Mouse (Mus musculus) neural tube, embryonic 10.5 days (tissue): ENCODE measurements around the gene Cdh24.
"Not testable (repeated sequence)": the region's sequence is repeated elsewhere in the genome, so short reads cannot be mapped to it uniquely, and the experiment has no call there.

ENCODE experiments used
- DNase-seq: peaks from one replicate; pipeline ENCODE4 v3.0.0-alpha.2; 2017; ENCODE audit warnings: low spot score; ENCODE audit errors: extremely low spot score

Gene Cdh24

DNA sequence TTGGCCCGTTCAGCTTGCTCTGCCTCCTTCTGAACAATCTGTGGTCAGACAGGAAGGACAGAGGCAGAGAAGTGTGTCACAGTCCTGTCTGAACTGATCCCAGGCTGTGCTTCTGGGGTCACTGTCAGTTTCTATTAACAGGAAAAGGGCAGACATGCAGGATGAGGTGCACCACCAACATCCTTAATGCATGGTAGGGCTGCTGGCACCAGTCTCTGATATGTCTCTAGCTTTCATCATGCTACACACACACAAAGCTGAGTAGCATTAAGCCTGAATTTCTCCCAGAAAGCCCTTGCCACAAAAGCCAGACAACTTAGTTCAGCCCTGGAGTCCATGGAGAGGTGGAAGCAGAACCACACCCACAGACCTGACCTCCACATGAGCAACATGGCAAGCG lies 1.8 kb upstream of the Cdh24 start:
- DNase-seq, result no peak

DNA sequence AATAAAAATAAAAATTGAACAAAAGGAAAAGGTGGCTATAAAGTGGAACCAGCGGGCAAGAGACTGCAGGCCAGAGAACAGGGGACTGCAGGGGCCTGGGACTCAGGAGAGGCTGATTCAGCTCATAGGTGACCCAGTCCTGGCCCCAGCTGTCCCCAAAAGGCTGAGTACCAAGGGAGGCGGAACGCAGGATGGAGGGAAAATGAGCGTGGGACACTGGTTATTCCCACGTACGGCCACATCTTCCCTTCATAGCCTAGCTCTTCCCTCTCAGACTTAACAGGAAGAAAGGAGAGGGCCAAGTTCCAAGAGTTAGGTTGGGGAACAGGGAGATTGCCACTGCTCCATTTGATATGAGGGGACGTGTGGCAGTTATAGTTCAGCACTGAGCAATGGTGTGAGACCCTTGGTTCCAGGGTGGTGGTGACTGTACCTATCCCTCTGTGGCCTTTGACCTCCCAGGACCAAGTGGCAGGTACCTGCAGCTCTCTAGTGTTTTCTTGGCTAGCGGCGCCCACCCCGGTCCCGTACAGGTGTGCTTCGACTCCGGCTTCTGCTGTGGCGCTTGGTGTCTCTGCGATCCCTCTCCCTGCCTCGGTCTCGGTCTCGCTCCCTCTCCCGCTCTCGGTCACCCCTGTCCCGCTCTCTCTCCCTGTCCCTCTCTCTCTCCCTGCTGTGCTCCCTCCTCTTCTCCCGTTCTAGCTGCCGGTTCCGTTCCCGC lies 1.2 kb upstream of the Cdh24 start:
- no peak for DNase-seq

DNA sequence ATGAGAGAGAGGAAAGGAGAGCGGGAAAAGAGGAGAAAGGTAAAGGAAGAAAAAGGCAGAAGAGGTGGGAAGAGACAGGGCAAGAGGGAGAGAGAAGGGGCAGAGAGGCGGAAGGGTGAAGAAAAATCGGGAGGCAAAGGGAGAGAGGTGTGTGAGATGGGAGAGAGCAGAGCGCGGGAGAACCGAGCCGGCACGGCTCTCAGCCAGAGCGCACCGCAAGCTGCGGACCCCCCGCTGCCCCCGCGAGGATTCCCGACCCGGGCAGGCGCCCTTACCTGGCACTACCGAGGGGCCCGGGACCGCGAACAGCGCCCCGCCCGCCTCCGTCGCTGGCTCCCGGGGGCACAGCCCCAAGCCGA lies 239 bp downstream of the Cdh24 start, which contains the start of gene Gm17606:
Gm17606 (plus strand) TSS at position 7 of the 359 bp plus-strand sequence.
- no peak for DNase-seq

DNA sequence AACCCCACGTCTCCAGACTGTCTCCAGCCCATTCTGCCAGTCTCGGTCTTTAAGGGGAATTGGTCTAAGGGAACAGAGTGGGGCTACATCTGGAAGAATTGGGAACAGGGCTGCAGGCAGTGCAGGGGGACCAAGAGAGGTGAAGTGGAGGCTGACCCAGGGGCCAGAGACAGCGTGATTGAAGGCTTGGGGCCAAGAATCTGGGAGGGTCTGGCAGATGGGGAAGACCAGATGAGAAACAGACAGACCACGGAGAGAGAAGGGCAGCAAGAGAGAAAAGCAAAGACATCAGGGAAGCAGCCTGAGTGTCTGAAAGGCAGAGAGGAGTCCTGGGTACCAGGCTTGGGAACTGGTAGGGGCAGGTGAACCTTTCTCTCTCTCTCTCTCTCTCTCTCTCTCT lies 1.0 kb downstream of the Cdh24 start:
- peak; percentile 32 for DNase-seq

DNA sequence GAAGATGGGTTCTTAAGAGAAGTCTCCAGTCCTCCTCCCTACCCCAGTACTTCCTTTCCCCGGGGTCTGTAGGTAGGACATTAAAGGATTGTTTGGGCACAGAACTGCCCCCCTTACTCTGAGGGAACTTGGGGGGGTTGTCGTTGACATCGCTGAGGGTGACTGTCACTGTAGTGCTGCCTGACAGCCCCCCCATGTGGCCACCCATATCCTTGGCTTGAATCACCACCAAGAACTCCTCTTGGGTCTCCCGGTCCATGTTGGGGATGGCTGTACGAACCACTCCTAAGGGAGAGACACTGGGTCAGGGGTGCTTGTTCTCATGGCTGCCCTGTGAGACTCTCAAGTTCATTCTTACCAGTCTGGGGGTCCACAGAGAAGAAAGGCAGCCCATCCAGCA lies 3.0 kb downstream of the Cdh24 start:
- no peak for DNase-seq

DNA sequence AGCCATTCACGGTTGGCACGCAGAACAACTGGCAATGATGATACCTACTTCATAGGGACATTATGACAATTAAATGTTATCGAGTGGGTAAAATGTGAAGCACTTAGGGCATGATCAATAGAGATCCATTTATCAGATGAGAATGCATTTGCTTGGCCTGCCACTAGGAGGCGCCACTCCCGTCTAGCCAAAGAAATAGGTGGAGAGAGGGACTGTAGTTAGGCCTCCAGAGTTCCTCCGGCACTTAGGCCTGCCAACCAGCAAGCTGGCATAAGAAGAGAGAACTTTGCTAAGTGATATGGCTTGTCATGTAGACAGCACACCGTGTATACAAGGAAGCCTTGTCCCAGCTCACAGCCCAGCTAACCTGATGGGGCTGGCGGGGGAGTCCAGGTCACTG lies 4.2 kb downstream of the Cdh24 start:
- DNase-seq, result peak; percentile 66

DNA sequence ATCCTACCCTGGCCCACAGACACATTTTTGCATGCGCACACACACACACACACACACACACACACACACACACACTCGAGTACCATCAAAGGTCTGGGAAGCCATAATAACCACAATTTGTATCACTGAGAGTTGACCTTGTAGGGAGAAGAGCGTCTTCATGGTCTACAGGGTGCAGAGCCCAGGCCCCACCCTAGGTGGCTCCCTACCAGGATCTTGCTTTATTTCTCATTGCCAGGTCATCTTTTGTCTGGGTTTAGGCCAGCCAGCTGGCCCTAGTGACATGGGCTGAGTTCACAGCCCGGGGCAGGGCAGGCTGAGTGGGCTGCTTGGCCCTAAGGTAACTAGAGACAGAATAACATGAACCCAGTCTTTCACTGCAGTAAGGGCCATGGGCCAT lies 7.0 kb downstream of the Cdh24 start:
- DNase-seq, result no peak

DNA sequence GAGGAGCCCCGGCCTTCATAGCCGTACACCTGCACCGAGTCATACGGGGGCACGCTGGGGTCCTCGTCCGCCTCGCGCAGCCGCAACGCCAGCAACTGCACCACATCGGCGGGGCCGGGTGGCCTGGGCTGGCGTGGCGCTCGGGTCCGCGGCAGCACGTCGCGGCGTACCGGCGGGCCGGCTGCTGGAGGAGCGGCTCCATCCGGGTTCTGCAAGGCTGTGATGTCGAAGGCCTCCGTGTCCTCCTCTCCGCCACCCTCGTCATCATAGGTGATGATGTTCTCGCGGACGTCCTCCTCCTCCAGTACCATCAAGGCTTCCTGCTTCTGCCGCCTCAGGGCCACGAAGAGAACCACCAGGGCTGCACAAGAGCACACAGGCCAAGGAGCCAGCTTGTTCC lies 8.9 kb downstream of the Cdh24 start:
- no peak for DNase-seq

DNA sequence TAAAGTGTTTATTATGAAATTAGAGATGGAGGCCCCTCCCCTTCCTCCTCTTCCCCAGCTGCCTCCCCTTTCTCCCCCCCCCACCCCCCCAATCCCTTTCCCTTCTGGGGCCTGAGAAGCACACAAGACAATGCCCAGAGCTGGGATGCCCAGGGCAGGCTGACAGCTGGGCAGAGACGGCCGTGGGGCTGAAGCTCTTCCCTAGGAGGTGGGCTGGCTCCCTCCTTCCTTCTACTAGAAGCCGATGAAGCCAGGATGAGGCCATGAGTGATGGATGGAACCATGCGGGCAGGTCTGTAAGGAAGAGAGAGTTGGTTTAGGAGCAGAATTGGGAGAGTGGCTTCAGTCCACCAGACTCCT lies 9.9 kb downstream of the Cdh24 start:
- DNase-seq, result no peak

DNA sequence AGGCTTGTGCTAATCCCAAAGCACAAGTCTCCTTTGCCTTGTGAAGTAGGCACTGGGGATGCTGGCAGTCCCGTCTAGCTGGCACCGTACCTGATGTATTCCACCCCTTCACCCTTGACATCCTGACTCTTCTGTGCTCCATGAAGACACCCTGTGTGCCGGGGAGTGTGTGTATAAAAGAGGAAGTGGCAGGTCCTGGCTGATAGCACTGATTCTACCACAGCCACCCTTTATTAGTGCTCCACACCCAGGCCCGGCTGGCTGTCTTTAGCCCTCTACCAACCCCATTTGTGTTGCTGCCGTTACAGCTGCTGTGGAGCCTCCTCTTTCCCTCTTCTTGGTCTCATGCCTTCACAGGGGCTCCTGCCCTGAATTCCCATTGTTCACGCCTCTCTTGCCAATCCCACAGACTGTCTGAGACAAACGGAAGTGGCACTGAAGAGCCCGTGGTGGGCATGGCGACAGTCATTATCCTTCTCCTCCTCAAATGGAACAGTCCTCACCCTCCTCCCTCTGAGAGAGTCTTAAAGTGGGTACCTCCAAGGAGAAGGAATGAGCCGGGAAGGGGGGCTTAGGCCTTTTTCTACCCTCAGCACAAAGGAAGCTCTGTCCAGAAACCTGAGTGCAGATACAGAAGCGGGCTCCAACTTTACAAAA lies 10.5 kb downstream of the Cdh24 start:
- no peak for DNase-seq

DNA sequence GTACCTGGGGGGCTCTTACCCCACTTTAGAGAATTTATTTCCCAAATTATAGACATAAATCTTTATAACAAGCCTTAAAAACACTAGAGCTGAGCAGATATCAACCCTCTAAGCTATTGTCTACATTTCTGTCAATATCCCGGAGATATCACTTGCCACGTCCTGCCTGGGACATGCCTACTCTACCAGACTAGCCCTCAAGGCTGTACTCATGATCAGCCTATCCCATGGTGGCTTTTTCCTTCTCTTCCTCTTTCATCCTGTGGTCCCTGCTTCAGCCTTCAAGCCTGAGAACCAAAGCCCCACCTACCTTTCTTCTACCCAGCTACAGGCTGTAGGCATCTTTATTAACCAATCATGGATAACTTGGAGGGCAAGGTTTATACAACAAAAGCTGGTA lies 11.4 kb downstream of the Cdh24 start:
- DNase-seq, result no peak

DNA sequence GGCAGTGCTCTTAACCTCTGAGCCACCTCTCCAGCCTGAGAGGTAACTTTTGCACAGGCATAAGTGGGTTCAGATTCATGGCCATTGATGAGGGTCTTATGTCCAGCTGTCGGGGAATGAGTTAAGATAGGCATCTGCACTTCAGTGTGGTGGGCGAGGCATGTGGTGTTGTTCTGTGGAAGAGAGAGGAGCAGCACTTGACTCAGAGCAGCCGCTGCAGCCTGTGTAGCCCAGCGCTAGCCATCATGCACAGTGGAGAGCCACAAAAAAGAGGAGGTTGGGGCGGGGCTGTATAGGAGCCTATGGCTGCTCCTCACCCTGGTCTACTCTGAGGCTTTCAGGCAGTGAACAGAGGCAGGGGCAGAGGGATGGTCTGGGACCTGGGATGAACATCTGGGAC lies 13.1 kb downstream of the Cdh24 start:
- no peak for DNase-seq

DNA sequence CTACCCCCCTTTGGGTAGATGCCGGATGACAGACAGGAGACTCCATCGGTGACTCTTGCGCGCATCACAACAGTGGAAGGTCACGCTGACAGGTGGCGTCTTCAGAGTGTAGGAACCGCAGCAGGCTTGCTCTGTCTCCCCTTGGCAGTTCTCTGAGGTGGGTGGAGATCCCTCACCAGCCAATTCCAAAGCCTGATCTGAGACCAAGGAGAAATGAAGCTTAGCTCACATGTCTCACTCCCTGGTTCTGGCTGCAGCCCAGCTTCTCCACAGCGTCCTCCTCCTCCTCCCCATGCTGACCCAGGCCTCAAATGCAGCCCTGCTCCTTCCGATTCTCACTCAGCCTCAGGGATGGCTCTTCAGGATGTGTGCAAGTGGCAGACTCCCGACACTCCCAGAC lies 16.2 kb downstream of the Cdh24 start:
- DNase-seq, result no peak

DNA sequence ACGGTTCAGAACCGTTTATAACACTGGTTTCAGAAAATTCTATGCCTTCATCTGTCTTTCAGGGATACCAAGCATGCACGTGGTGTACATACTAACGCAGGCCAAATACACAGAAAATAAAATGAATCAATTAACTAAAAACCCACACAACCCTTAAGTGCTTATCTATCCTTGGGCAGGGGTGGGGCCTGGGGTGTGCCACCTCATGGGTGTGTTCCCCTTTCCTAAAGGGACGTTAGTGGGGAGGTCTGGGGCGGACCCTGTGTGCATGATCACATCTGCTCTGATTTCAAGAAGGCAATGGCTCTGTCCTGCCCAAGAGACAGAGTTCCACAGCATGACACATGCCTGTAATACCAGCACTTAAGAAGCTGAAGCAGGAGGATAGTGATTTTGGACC lies 17.8 kb downstream of the Cdh24 start:
- DNase-seq, result no peak

DNA sequence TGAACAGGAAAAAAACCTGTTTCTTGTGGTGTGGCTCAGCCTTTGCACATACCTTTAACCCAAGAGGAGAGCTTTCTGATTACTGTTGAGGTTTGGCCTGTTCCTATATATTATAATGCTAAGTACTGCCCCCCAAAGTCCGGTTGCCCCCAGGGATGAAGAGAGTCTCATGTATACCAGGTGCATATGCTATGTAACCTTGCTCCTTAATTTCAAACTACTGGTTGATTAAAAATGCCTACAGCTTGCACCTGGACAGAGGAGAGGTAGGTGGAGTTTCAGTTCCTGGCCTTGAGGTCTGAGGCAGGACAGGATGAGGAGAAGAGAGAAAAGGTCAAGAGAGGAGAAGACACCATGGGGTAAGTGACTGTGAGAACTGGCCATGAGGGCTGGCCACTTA lies 20.0 kb downstream of the Cdh24 start, which contains the start of gene Psmb11:
Psmb11 (plus strand) TSS at position 301 of the 400 bp plus-strand sequence.
- DNase-seq, result no peak

DNA sequence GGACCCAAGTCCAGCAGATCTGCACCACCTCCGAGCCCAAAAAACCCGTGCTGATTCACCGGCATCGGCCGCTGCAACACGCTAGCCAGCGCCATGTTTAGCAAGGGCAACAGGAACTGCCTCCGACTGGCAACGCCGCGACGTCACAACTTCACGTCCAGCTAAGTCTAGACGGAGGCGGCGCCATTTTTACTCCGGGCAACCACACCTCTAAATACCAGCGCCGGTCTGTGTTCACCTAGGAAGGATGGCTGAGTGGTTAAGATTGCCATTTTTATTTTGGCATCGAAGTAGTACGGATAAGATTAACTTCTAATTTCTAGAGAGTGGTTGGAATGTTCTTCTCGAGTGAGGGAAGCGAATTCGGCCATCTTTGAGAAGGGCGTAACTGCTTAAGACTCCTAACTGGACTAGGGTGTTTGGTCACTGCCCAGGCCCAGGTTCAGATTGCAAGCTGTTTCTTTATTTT lies 23.2 kb downstream of the Cdh24 start, which contains the start of gene Psmb5:
Psmb5 (minus strand) TSS at position 126 of the 469 bp plus-strand sequence.
- DNase-seq, result peak; percentile 92

DNA sequence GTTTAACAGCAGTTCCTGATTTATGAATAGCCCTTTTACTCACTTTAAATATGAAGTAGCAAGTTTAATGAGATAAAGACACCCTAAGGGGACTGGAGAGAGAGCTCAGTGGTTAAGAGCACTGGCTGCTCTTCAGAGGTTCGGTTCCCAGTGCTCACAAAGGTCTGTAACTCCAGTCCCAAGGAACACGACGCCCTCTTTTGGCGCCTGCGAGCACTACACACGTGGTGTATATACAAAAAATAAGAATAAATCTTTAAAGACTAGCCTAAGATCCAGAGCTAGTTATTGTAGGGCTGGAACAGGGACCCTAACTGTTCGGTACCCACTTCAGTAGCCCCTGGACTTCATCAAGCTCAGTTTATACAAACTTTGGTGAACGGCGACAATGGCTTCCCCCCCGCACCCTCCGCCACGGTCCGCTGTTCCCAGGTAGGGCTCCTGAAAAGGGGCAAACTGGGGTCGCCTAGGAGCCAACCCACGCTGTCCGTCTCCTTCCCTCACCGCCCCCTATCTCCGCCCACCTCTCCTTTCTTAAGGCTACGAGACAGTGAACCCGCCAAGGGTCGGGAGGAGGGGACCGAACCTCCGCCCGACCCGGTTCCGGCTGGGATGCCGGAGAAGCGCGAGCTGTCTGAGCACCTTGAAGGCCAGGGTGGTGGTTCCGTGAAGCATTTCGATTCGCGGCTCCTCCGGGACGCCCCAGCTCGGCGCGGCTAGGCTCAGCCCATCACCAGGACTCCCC lies 23.8 kb downstream of the Cdh24 start:
- DNase-seq, result peak; percentile 66

DNA sequence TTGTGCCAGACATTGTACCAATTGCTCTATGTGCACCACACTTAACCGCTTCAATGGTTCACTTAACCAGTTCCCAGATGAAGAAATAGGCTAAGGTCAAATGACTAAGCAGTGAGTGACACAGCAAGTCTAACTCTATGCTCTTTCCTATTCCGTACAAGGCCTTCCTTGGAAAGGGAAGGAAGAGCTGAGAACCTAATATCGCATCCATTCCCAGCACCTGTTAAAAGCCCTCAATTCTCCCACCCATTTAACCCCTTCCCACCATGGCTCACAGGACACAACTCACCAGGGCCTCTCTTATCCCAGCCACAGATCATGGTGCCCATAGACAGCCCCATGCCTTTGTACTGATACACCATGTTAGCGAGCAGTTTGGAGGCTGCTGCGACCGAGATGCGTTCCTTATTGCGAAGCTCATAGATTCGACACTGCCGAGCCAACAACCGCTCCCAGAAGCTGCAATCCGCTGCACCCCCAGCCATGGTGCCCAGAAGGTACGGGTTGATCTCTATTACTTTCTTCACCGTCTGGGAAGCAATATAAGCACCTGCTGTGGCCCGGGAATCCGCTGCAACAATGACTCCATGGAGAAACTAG lies 24.8 kb downstream of the Cdh24 start:
- DNase-seq, result no peak

DNA sequence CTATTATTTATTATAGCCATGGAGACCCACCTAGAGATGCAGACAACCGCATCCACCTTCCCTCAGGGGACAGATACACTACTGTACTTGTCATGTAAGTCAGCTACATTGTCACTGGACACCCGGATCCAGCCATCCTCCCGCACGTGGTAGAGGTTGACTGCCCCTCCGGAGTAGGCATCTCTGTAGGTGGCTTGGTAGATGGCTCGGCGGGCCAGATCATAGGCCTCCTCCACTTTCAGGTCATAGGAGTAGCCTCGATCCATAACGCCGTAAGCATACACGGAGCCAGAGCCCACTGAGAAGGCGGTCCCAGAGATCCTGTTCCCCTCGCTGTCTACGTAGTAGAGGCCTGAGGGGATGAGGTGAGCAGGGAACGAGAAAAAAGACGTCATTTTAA lies 27.0 kb downstream of the Cdh24 start:
- not testable (repeated sequence) for DNase-seq

DNA sequence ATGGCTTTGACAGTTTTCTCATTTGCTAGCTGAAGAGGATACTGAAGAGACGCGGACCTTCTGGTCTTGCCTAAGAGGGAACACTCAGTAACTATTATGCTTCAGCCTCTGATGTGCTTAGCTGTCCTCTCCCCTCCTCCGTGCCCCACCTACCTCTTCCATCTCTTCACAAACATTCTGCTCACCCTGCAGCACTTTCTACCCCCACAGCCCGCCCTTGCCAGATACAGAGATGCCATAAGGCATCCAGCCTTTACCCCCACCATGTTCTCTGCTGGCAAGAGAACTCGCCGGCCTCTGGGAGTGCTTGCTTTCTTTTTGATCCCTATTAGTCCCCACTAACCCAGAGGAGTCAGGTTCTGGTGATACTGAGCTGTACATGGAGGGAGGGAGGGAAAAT lies 30.5 kb downstream of the Cdh24 start:
- DNase-seq, result no peak

DNA sequence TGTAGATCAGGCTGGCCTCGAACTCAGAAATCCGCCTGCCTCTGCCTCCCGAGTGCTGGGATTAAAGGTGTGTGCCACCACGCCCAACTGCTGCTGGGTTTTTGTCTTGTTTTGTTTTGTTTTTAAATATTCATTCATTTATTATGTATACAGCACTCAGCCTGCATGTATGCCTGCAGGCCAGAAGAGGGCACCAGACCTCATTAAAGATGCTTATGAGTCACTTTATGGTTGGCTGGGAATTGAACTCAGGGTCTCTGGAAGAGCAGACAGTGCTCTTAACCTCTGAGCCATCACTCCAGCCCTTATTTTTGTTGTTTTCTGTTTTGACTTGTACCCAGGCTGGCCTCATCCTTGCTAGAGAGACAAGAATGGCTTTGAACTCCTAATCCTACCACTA lies 31.2 kb downstream of the Cdh24 start:
- DNase-seq, result no peak

DNA sequence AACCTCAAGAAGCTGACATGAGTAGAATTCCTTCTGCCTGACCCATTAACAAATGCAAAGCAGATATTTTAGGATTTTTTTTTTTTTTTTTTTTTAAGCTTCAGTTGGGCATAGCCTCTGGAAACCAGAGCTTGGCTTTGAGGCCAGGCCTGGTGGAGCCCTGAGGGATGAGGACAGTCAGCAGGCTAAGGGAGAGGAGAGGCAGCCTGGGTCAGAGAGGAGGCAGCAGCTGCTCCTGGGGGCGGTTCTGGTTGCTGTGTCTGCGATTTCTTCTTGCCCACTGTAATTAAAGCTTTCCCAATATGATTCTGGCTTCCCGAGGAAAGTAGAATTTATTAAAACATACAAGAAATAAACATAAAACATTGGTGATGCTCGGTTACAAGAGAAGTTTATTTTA lies 31.9 kb downstream of the Cdh24 start:
- DNase-seq, result no peak
